Mouse (Mus musculus) midbrain, embryonic 13.5 days (tissue): ENCODE measurements around the gene Nelfcd. TPM values are rescaled to one million over a fixed set of nuclear protein-coding genes. Genes with fewer than 3 reads are reported as not detected.

ENCODE experiments used
- ATAC-seq: fragments of 200-750 bp; cut with Nextera tagmentation; 2 replicates; pipeline ENCODE4 v1.8.0; 2017; ENCODE audit warnings: mild to moderate bottlenecking, moderate TSS enrichment, moderate library complexity
- H3K27ac ChIP-seq: fragments of 300-500 bp; sonication (generic); 2 replicates; pipeline ENCODE4 v1.5.1; 2015; ENCODE audit warnings: inconsistent platforms, mild to moderate bottlenecking, moderate library complexity
- H3K27me3 ChIP-seq: fragments of 300-500 bp; sonication (generic); 2 replicates; pipeline ENCODE4 v1.6.1; 2015; ENCODE audit warnings: mild to moderate bottlenecking, inconsistent platforms
- H3K36me3 ChIP-seq: fragments of 300-500 bp; sonication (generic); 2 replicates; pipeline ENCODE4 v1.6.1; 2015; ENCODE audit warnings: mild to moderate bottlenecking, inconsistent platforms
- H3K4me1 ChIP-seq: fragments of 300-500 bp; sonication (generic); replicated peaks from 2 replicates; pipeline ENCODE4 v1.6.1; 2015; ENCODE audit warnings: inconsistent platforms
- H3K4me2 ChIP-seq: fragments of 300-500 bp; sonication (generic); replicated peaks from 2 replicates; pipeline ENCODE4 v1.6.1; 2015; ENCODE audit warnings: moderate library complexity, mild to moderate bottlenecking, inconsistent platforms
- H3K4me3 ChIP-seq: fragments of 300-500 bp; sonication (generic); replicated peaks from 2 replicates; pipeline ENCODE4 v1.5.1; 2015; ENCODE audit warnings: mild to moderate bottlenecking, inconsistent platforms
- H3K9ac ChIP-seq: fragments of 300-500 bp; sonication (generic); replicated peaks from 2 replicates; pipeline ENCODE4 v1.6.1; 2015; ENCODE audit warnings: mild to moderate bottlenecking, inconsistent platforms
- H3K9me3 ChIP-seq: fragments of 300-500 bp; sonication (generic); 2 replicates; pipeline ENCODE4 v1.6.1; 2016; ENCODE audit warnings: mild to moderate bottlenecking, inconsistent platforms
- WGBS: fragments of 180-500 bp; shearing (Covaris S2); methylation state at CpG from one replicate; pipeline ENCODE4 v1.1.7; 2015; 5-methylcytosine and 5-hydroxymethylcytosine counted together
- polyA plus RNA-seq: library from polyadenylated mRNA; unstranded; fragments of >200 nt; fragmentation: Nextera tagmentation; extraction: Ambion mirVana; gene quantifications from 2 replicates; pipeline ENCODE4 v1.2.1, GENCODE M21; 2015

Nelfcd gene
- polyA plus RNA-seq, 1 experiment from 2014 or later, result 136 TPM

DNA sequence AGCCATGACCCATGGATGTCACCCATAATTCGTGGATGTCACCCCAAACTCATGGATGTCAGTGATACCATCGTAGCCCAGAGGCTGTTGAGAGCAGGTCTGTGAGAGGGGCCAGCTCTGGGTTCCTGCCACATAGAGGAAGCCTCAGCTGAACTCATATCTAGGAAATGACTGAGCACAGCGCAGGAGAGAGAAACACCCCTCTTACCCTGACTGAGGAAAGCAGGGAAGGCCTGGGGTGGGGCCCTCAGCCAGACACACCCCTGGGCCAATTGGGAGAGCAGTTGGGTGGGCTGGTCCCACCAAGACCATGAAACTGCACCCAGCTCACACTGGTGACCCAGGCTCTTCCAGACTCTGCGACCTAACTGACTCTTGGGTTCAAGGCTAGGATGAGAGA is 34.7 kb downstream of the Nelfcd start, which contains the start of gene Tubb1:
TSS of gene Tubb1 (plus strand) at position 343 of the 400 bp plus-strand sequence.
- WGBS, result 80% methylated on average over 4 of the region's 4 CpGs
- Histone ChIP-seq H3K27me3 (no peaks in the 10 kb centered on the region), H3K36me3 (no peaks in the 10 kb centered on the region), H3K4me1 (no peaks in the 10 kb centered on the region), H3K4me2 (no peak within 1 kb of the TSS), H3K4me3 (no peak within 1 kb of the TSS), H3K9me3 (no peaks in the 10 kb centered on the region), H3K9ac (no peak within 1 kb of the TSS), H3K27ac (no peak within 1 kb of the TSS)
- ATAC-seq, result no peak

DNA sequence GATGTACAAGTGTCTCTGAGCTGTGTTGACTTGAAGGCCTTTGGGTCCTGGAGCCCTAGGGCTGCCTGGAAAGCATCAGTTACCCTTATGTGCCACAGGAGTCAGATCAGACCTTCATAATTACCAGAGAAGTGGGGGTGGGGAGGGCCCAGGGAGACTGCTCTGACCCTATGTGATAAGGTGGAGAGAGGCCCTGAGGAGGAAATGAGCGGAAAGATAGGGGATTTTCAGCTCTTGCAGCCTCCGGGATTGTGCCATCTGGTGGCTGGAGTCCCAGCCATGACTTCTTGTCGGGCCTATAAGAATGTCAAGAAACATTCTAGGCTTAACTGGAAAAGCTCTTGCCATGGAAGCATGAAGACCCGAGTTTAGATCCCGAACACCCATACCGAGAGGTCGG is 38.1 kb downstream of the Nelfcd start:
- no peaks in the 10 kb centered on the region for H3K27me3 ChIP-seq
- no peaks in the 10 kb centered on the region for H3K9me3 ChIP-seq
- 0 out of 2 replicates have a peak, but pooled peaks cover 4% of the 10 kb centered on the region for H3K4me1 ChIP-seq
- no peaks in the 10 kb centered on the region for H3K36me3 ChIP-seq
- H3K27ac ChIP-seq, result no peak overlapping the region
- no peak overlapping the region for H3K4me3 ChIP-seq
- H3K9ac ChIP-seq, result no peak overlapping the region
- WGBS, result 73% methylated on average over 7 of the region's 7 CpGs
- ATAC-seq, result no peak
- H3K4me2 ChIP-seq, result no peak overlapping the region

DNA sequence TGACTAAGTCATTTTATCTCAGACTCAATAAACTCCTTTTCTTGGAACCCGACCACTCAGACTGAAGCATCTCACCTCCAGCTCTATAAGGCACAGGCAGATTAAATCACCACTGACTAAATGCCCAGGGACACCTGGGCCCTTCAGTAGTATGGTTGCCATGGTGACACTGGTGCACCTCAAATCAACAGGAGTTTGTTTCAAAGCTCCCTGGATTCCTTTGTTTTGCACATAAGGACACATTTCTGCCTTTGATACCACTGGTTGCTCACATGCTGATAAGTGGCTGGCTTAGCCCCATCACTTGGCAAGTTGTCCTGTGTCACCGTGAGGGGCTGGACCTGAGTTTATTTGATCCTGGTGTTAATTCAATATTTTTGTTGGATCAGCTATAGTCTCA is 43.8 kb downstream of the Nelfcd start:
- Histone ChIP-seq H3K4me3 (no peak overlapping the region), H3K36me3 (peaks cover 28% of the 10 kb centered on the region), H3K27me3 (no peaks in the 10 kb centered on the region), H3K9ac (no peak overlapping the region), H3K27ac (no peak overlapping the region), H3K4me1 (peaks cover 23% of the 10 kb centered on the region), H3K4me2 (no peak overlapping the region), H3K9me3 (no peaks in the 10 kb centered on the region)
- ATAC-seq, result no peak
- 72% methylated on average over 2 of the region's 2 CpGs for WGBS

DNA sequence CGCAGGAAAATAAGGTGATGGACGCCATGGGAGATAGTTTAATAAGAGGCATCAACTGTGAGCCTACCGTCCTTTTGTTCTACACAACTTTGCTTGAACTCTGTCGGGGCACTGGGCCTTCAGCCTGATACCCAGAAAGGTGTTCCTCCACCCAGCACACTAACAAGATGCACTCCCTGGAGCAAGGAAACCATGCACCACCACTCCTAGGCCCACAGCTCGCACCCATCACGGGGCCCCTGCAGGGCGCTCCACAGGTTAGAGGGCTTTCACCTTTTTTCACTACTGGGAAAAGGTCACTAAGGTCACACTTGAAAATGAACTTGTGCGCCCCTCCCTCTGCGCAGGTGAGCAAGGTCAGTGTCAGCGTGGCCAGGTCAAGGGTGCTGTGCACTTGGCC is 47.8 kb downstream of the Nelfcd start:
- H3K36me3 ChIP-seq, result peaks cover 50% of the 10 kb centered on the region
- no peaks in the 10 kb centered on the region for H3K9me3 ChIP-seq
- H3K4me2 ChIP-seq, result peak overlapping the region; percentile 79
- H3K9ac ChIP-seq, result peak overlapping the region; percentile 73
- no peaks in the 10 kb centered on the region for H3K27me3 ChIP-seq
- H3K4me1 ChIP-seq, result peaks cover 22% of the 10 kb centered on the region
- WGBS, result 42% methylated on average over 10 of the region's 10 CpGs
- ATAC-seq, result peak; percentile 32; the same call in 1 of the 2 replicates
- H3K4me3 ChIP-seq, result peak overlapping the region; percentile 79
- H3K27ac ChIP-seq, result 0 out of 2 replicates have a peak overlapping the region, but pooled peaks have one; percentile 49

DNA sequence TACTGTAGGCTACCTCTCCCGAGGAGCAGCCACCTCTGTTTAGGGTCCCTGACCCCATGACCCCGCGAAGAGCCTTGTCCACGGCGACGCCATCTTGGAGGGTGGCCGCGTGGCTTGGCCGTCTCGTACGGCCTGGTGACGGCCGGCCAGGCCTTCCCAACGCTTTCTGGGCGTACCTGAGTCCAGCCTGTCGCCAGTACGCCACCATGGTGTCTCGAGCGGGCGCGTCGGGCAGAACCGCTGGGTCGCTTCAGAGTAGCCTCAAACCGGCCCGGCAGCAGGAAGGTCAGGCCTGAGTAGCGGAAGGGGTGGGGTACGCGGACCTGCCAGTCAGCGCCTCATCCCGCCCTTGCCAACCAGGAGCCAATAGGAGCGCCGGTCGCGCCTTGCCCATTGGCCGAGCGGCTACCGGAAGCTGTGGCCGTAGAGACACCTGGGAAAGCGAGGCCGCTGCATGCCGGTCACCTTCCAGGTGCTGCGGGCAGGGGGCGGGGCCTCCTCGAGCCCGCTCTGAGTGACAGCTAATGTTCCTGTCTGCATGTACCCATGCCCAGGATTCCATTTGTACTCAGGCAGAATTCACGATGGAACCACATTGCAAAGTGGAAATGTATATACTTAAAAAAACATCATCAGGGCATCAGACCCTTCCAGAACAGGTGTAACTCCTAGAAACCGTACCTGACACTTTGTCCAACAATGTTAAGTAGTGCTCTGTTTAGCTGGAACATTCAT is 48.4 kb downstream of the Nelfcd start, which contains the start of gene Atp5e:
TSS of gene Atp5e (minus strand) at position 317 of the 735 bp plus-strand sequence.
- 2% methylated on average over 48 of the region's 48 CpGs for WGBS
- 0 out of 2 replicates have a peak within 1 kb of the TSS, but pooled peaks have one; percentile 49 for H3K27ac ChIP-seq
- H3K4me3 ChIP-seq, result peak within 1 kb of the TSS; percentile 79
- peak within 1 kb of the TSS; percentile 73 for H3K9ac ChIP-seq
- H3K27me3 ChIP-seq, result no peaks in the 10 kb centered on the region
- H3K9me3 ChIP-seq, result no peaks in the 10 kb centered on the region
- H3K4me1 ChIP-seq, result peaks cover 18% of the 10 kb centered on the region
- H3K4me2 ChIP-seq, result peak within 1 kb of the TSS; percentile 79
- H3K36me3 ChIP-seq, result peaks cover 56% of the 10 kb centered on the region
- ATAC-seq, result peak; percentile 100

DNA sequence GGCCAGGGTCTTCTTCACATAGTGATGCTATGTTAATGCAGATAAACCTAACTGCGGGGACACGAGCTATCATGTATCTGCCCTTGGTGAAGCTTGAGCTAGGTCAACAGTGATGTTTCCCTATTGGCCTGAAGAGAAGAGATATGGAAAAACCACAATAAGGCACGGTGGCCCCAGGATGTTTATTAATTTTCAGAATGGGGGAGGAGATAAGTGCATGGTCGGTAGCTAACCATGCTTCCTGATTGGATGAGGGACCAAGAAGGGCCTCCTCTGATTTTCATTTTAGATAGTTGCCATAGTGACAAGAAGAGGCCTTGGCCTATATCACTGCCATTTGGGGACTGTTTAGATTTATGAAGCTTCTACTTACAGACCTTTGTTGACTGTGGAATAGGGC is 54.7 kb downstream of the Nelfcd start:
- ATAC-seq, result no peak
- no peak overlapping the region for H3K27ac ChIP-seq
- H3K4me1 ChIP-seq, result peaks cover 16% of the 10 kb centered on the region
- H3K4me3 ChIP-seq, result no peak overlapping the region
- H3K9me3 ChIP-seq, result no peaks in the 10 kb centered on the region
- H3K4me2 ChIP-seq, result no peak overlapping the region
- 86% methylated on average over 4 of the region's 4 CpGs for WGBS
- peaks cover 36% of the 10 kb centered on the region for H3K36me3 ChIP-seq
- no peaks in the 10 kb centered on the region for H3K27me3 ChIP-seq
- H3K9ac ChIP-seq, result no peak overlapping the region

DNA sequence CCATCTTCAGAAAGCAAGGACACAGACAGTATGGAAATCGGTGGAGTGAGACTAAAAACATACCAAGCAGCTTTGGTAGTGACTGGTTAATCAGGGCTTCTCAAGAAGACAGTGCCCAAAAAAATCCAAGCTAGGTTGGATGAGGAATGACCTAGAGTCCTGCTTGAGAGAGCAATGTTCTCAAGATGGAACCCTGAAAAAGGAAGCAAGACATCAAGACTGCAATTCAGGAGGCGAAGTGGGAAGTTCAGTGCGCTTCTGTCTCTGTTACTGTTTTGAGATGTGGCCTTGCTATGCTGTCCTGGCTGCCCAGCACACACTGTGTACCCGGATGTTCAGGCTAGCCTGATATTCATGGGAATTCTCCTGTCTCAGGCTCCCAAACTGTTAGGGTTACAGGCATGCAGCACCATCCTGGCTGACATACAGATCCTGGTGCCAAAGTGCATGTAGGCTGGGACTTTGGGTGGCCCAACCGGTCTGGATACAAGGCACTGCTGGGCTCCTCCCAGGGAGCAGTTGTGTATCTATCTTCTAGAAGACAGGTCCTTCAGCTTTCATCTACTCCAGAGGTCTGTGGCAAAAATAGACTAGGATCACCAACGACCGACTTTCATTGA is 55.3 kb downstream of the Nelfcd start:
- Histone ChIP-seq H3K27ac (no peak overlapping the region), H3K4me1 (peaks cover 16% of the 10 kb centered on the region), H3K4me3 (no peak overlapping the region), H3K9me3 (no peaks in the 10 kb centered on the region), H3K36me3 (peaks cover 31% of the 10 kb centered on the region), H3K4me2 (no peak overlapping the region), H3K27me3 (no peaks in the 10 kb centered on the region), H3K9ac (no peak overlapping the region)
- 95% methylated on average over 7 of the region's 7 CpGs for WGBS
- ATAC-seq, result no peak

DNA sequence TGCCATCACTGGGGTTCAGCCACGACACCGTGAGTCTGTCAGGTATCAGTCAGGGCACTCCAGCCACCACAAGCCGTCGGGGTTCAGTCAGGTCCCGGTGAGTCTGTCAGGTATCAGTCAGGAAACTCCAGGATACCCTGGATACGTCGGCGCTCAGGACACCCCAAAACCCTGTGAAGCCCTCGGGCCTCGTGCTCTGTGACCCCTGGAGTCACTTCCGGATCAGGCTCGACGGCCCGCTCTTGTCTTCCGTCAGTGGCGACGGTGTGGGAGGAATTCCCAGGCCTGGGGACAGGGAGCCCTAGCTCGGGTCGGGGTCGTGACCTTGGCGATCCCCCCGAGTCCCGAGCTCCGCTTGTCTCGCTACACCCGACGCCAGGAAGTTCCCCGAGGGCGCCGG is 56.8 kb downstream of the Nelfcd start:
- no peak; the same call in 1 of the 2 replicates for ATAC-seq
- Histone ChIP-seq H3K4me3 (peak overlapping the region; percentile 75), H3K9me3 (no peaks in the 10 kb centered on the region), H3K36me3 (peaks cover 20% of the 10 kb centered on the region), H3K4me1 (peaks cover 16% of the 10 kb centered on the region), H3K9ac (peak overlapping the region; percentile 80), H3K27ac (peak overlapping the region; percentile 56; the same call in 1 of the 2 replicates), H3K4me2 (peak overlapping the region; percentile 74), H3K27me3 (no peaks in the 10 kb centered on the region)
- WGBS, result 8% methylated on average over 28 of the region's 30 CpGs

DNA sequence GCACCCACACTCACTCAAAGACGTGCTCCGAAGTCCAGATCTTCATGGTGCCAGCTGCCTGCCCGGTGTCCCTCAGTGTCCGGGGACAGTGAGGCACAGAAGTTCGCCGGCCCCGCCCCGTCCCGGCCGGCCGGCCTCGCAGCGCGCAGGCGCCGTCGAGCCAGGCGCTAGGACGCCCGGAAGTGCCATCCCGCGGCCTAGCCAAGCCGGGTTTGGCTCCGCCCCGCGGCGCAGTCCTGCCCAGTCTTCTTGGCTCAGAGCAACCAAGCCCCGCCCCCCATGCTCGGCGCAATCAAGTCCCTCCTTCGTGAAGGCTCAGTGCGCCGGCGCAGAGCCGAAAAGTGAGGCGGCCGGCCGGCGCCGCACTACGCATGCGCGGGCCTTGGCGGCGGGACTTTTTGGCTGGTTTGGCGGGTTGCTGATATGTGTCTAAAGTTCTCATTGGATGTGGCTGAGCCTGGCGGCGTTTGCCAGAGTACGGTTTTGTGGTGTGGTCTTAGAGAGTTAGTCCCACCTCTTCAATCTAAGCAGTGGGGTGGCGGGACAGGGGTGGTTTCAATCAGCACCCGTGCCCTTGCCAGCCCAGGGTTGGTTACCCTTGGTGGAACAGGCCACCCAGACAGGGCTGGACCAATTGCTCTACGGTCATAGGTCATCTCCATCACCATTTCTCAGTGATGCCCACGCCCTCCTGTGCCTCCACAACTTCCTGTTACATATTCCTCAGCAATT is 57.4 kb downstream of the Nelfcd start, which contains the start of gene Prelid3b:
TSS of gene Prelid3b (minus strand) at position 264 of the 732 bp plus-strand sequence.
- H3K27me3 ChIP-seq, result no peaks in the 10 kb centered on the region
- H3K9me3 ChIP-seq, result no peaks in the 10 kb centered on the region
- peaks cover 17% of the 10 kb centered on the region for H3K36me3 ChIP-seq
- peak; percentile 98 for ATAC-seq
- peak within 1 kb of the TSS; percentile 75 for H3K4me3 ChIP-seq
- WGBS, result 1% methylated on average over 53 of the region's 53 CpGs
- H3K9ac ChIP-seq, result peak within 1 kb of the TSS; percentile 80
- H3K4me1 ChIP-seq, result peaks cover 16% of the 10 kb centered on the region
- H3K27ac ChIP-seq, result peak within 1 kb of the TSS; percentile 56; the same call in 1 of the 2 replicates
- H3K4me2 ChIP-seq, result peak within 1 kb of the TSS; percentile 74

DNA sequence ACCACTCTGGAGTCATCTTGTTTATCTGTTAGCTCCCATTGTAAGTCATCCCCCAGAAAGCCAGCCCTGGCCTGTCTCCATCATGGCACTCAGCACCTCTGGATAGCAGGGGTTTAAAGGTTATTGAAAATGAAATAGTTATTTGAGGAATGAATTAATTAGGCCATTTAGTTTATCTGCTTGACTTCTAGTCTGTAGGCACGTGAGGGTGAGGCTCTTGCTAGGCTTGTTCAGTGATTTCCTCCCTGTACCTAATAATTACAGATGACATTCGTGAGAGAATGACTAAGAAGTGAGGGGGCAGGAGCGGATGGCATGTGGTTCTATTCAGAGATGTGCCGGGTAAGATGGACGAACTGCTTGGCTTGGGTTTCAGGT is 57.9 kb downstream of the Nelfcd start:
- peaks cover 16% of the 10 kb centered on the region for H3K4me1 ChIP-seq
- H3K9ac ChIP-seq, result peak overlapping the region; percentile 50
- no peaks in the 10 kb centered on the region for H3K27me3 ChIP-seq
- H3K36me3 ChIP-seq, result peaks cover 11% of the 10 kb centered on the region; the same call in 1 of the 2 replicates
- no peaks in the 10 kb centered on the region for H3K9me3 ChIP-seq
- ATAC-seq, result no peak
- peak overlapping the region; percentile 75 for H3K4me3 ChIP-seq
- no peak overlapping the region for H3K27ac ChIP-seq
- 91% methylated on average over 5 of the region's 5 CpGs for WGBS
- H3K4me2 ChIP-seq, result peak overlapping the region; percentile 74
